Mouse (Mus musculus) heart, embryonic 13.5 days (tissue): Measurements from ENCODE around the gene Pcgf2. TPM values are rescaled to one million over a fixed set of nuclear protein-coding genes. Genes with fewer than 3 reads are reported as not detected.

Source experiments
- ATAC-seq: fragments of 200-750 bp; cut with Nextera tagmentation; 2 replicates; pipeline ENCODE4 v1.8.0; 2017; ENCODE audit warnings: moderate TSS enrichment; ENCODE audit not compliant: insufficient number of reproducible peaks, low FRiP score, low TSS enrichment; ENCODE audit errors: extremely low read depth
- H3K27ac ChIP-seq: fragments of 300-500 bp; sonication (generic); replicated peaks from 2 replicates; pipeline ENCODE4 v1.5.1; 2015; ENCODE audit warnings: moderate library complexity, mild to moderate bottlenecking, inconsistent platforms
- H3K27me3 ChIP-seq: fragments of 300-500 bp; sonication (generic); replicated peaks from 2 replicates; pipeline ENCODE4 v1.6.1; 2015; ENCODE audit warnings: mild to moderate bottlenecking, inconsistent platforms
- H3K36me3 ChIP-seq: fragments of 300-500 bp; sonication (generic); 2 replicates; pipeline ENCODE4 v1.6.1; 2015; ENCODE audit warnings: mild to moderate bottlenecking, inconsistent platforms
- H3K4me1 ChIP-seq: fragments of 300-500 bp; sonication (generic); 2 replicates; pipeline ENCODE4 v1.6.1; 2015; ENCODE audit warnings: inconsistent platforms
- H3K4me2 ChIP-seq: fragments of 300-500 bp; sonication (generic); 2 replicates; pipeline ENCODE4 v1.6.1; 2015; ENCODE audit warnings: inconsistent platforms, mild to moderate bottlenecking, moderate library complexity
- H3K4me3 ChIP-seq: fragments of 300-500 bp; sonication (generic); 2 replicates; pipeline ENCODE4 v1.5.1; 2015; ENCODE audit warnings: moderate library complexity, mild to moderate bottlenecking, inconsistent platforms
- H3K9ac ChIP-seq: fragments of 300-500 bp; sonication (generic); 2 replicates; pipeline ENCODE4 v1.6.1; 2015; ENCODE audit warnings: inconsistent platforms, mild to moderate bottlenecking, moderate library complexity
- H3K9me3 ChIP-seq: fragments of 300-500 bp; sonication (generic); 2 replicates; pipeline ENCODE4 v1.6.1; 2016; ENCODE audit warnings: inconsistent platforms
- WGBS: fragments of 180-500 bp; shearing (Covaris S2); methylation state at CpG from one replicate; pipeline ENCODE4 v1.1.7; 2015; ENCODE audit warnings: mixed read lengths; 5-methylcytosine and 5-hydroxymethylcytosine counted together
- polyA plus RNA-seq: library from polyadenylated mRNA; unstranded; fragments of >200 nt; fragmentation: Nextera tagmentation; extraction: Ambion mirVana; gene quantifications from 2 replicates; pipeline ENCODE4 v1.2.1, GENCODE M21; 2015

The Pcgf2 gene
- polyA plus RNA-seq, 1 experiment from 2014 or later, result 10.5 TPM

DNA sequence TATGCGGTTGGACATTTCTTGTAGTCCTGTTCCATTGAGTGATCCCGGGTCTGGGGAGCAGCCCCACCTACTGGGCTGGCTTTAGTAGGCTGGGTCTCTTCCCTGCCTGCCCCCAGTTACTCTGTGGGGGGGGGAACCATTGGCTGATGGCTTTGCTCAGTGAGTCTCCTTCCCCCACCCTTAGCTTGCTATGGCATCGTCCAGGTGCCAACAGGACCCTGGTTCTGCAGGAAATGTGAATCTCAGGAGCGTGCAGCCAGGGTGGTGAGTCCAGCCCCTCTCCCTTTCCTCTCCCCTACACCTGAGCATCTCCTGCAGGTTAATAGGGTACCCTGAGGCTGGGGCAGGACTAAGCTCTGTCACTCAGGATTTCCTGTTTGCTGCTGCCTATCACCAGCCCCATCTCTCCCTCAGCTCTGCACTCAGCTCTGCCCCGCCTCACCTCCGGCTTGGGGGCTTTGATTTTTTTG, 35.5 kb downstream of the Pcgf2 start:
- Histone ChIP-seq H3K27me3 (peaks cover 11% of the 10 kb centered on the region), H3K9me3 (no peaks in the 10 kb centered on the region), H3K4me3 (peak overlapping the region; percentile 92), H3K4me2 (peak overlapping the region; percentile 90), H3K9ac (peak overlapping the region; percentile 97), H3K27ac (peak overlapping the region; percentile 95; the same call in 1 of the 2 replicates), H3K4me1 (peaks cover 62% of the 10 kb centered on the region), H3K36me3 (peaks cover 44% of the 10 kb centered on the region)
- whole genome bisulfite sequencing, result 24% methylated on average over 6 of the region's 6 CpGs
- ATAC-seq, result no peak

GRCm38 (mm10) chr11:97664339-97664665, 36.0 kb downstream of the Pcgf2 start:
- H3K9ac ChIP-seq, result peak overlapping the region; percentile 97
- no peak for ATAC-seq
- peaks cover 61% of the 10 kb centered on the region for H3K4me1 ChIP-seq
- H3K27ac ChIP-seq, result peak overlapping the region; percentile 95
- H3K4me2 ChIP-seq, result peak overlapping the region; percentile 90
- 0% methylated on average over 6 of the region's 8 CpGs for WGBS
- peak overlapping the region; percentile 92 for H3K4me3 ChIP-seq
- H3K27me3 ChIP-seq, result peaks cover 11% of the 10 kb centered on the region
- no peaks in the 10 kb centered on the region for H3K9me3 ChIP-seq
- H3K36me3 ChIP-seq, result peaks cover 39% of the 10 kb centered on the region

GRCm38 (mm10) chr11:97663528-97664338, 36.6 kb downstream of the Pcgf2 start:
- no peak for ATAC-seq
- peaks cover 61% of the 10 kb centered on the region for H3K4me1 ChIP-seq

GRCm38 (mm10) chr11:97662893-97663527, 37.3 kb downstream of the Pcgf2 start, which contains the start of gene Mllt6:
Mllt6 (plus strand) TSS chr11:97663414.
- peak within 1 kb of the TSS; percentile 90 for H3K4me2 ChIP-seq
- peak within 1 kb of the TSS; percentile 95 for H3K27ac ChIP-seq
- no peaks in the 10 kb centered on the region for H3K9me3 ChIP-seq
- 1% methylated on average over 41 of the region's 76 CpGs for WGBS
- peak; percentile 37; the same call in 1 of the 2 replicates for ATAC-seq
- peak within 1 kb of the TSS; percentile 92 for H3K4me3 ChIP-seq
- H3K4me1 ChIP-seq, result peaks cover 60% of the 10 kb centered on the region
- peak within 1 kb of the TSS; percentile 97 for H3K9ac ChIP-seq
- H3K27me3 ChIP-seq, result peaks cover 11% of the 10 kb centered on the region
- H3K36me3 ChIP-seq, result peaks cover 28% of the 10 kb centered on the region

More at GRCm38 (mm10) chr11:97663528-97664338, 36.6 kb downstream of the Pcgf2 start:
- Histone ChIP-seq H3K27me3 (peaks cover 11% of the 10 kb centered on the region), H3K27ac (peak overlapping the region; percentile 95), H3K4me2 (peak overlapping the region; percentile 90), H3K9me3 (no peaks in the 10 kb centered on the region), H3K4me3 (peak overlapping the region; percentile 92), H3K36me3 (peaks cover 35% of the 10 kb centered on the region), H3K9ac (peak overlapping the region; percentile 97)
- WGBS, result under 1% methylated on average over 34 of the region's 57 CpGs

DNA sequence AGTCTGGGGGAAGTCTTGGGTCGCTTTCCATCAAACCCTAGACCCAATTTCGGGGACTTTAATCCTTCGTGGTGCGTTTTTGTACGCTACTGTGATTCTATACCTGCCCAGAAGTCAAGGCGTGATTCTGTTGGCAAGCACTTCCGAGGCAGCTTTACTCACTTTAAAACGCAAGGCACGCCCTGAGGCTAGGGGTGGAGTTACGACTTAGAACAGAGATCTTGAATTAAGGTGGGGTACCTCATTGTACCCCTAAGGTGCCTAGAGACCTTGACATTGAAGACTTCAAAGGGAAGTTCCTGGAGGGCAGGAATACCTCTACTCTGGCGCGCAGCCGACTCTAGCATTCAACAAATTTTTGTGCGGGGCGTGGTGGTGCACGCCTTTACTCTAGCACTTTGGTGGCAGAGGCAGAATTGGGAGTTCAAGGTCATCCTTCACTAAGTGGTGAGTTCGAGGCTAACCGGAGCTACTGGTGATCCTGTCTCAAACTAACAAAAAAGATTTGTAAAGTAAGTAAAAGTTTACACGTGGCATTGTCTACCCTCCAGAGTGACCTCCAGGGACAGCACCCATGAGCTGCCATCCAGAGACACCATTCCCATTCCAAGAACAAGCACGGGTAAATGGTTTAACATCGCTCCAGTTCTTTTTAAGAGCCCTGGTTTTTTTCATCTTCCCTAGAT, 37.9 kb downstream of the Pcgf2 start:
- peak overlapping the region; percentile 90 for H3K4me2 ChIP-seq
- peaks cover 61% of the 10 kb centered on the region for H3K4me1 ChIP-seq
- peaks cover 11% of the 10 kb centered on the region for H3K27me3 ChIP-seq
- H3K9me3 ChIP-seq, result no peaks in the 10 kb centered on the region
- ATAC-seq, result no peak
- H3K36me3 ChIP-seq, result peaks cover 22% of the 10 kb centered on the region
- H3K9ac ChIP-seq, result peak overlapping the region; percentile 97
- H3K4me3 ChIP-seq, result peak overlapping the region; percentile 92
- peak overlapping the region; percentile 95 for H3K27ac ChIP-seq
- WGBS, result 2% methylated on average over 21 of the region's 21 CpGs

DNA sequence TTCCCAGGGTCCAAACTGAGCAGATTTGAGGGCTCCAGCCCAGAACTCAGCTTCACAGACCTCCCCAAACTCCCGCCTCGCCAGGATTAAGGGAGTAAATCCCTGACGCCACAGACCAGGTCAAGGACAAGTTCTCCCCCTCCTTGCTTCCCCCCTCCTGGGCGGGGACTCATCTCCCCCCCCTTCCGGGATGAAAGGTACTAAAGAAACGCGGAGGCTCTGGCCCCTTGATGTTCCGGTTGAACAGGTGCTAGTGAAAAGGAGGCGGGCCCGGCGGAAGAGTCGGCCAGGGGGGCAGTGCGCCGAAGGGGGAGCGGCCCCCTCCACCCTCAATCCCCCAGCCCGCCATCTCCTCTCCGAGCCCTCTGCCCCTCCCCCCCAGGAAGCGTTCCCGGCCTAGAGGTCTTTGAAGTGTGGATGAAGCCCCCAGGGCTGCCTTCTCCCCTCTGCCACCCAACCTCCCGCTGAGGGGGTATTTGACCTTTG, 38.6 kb downstream of the Pcgf2 start:
- no peaks in the 10 kb centered on the region for H3K9me3 ChIP-seq
- H3K27me3 ChIP-seq, result peaks cover 11% of the 10 kb centered on the region
- H3K4me2 ChIP-seq, result peak overlapping the region; percentile 90
- H3K4me1 ChIP-seq, result peaks cover 67% of the 10 kb centered on the region
- peak overlapping the region; percentile 95 for H3K27ac ChIP-seq
- H3K36me3 ChIP-seq, result peaks cover 15% of the 10 kb centered on the region
- ATAC-seq, result no peak
- H3K9ac ChIP-seq, result peak overlapping the region; percentile 97
- under 1% methylated on average over 16 of the region's 20 CpGs for WGBS
- peak overlapping the region; percentile 92 for H3K4me3 ChIP-seq

DNA sequence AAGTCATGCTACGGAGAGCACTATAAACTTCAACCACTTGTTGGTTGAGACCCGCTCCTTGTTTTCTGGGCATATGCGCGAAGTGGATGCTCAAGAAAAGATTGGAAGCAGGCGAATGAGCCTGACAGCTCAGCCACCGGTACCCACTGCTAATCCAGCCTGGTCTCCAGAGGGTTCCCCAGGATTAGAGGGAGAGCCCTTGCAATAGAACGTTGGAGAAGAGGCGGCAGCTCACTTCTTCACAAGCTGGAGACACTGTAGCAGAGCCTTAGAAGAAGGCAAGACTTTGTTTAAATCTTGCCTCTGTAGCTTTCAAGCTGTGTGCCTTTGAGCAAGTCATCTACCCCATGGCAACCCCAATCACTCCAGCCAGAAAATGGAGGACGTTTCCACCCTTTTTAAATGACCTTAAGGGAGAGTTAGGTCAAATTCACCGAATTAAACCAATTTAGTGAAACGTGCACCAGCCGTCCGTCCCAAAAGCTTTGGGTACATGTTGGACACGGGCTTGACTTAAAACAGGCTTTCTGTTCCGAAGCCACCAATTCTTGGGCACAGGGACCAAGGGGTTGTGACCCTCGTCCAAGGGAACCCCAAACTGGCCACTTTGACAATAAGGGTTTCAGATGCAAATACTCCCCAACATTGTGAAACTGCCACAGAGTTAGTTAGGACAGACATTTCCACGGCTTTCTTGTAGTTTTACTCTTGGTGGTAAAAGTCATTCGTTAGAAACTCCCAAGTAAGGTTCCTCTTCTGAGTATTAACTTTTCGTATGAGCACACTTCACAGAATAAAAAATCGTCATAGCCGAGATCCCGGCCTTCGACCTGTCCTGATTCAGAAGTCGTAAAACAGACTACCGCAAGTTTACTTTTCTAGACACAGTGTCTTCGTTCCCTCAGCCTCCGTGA, 39.3 kb downstream of the Pcgf2 start:
- ATAC-seq, result no peak
- 7% methylated on average over 27 of the region's 27 CpGs for WGBS
- Histone ChIP-seq H3K9me3 (no peaks in the 10 kb centered on the region), H3K27ac (peak overlapping the region; percentile 95), H3K4me2 (peak overlapping the region; percentile 90), H3K4me1 (peaks cover 73% of the 10 kb centered on the region), H3K27me3 (peaks cover 11% of the 10 kb centered on the region), H3K9ac (peak overlapping the region; percentile 97), H3K36me3 (peaks cover 8% of the 10 kb centered on the region), H3K4me3 (peak overlapping the region; percentile 92)

- Histone ChIP-seq H3K9ac (peak overlapping the region; percentile 95), H3K27me3 (peaks cover 11% of the 10 kb centered on the region), H3K9me3 (no peaks in the 10 kb centered on the region), H3K4me3 (peak overlapping the region; percentile 92), H3K36me3 (no peaks in the 10 kb centered on the region), H3K4me1 (peaks cover 67% of the 10 kb centered on the region), H3K4me2 (peak overlapping the region; percentile 90), H3K27ac (peak overlapping the region; percentile 95)
- ATAC-seq, result peak; percentile 68; the same call in 1 of the 2 replicates
- WGBS, result under 1% methylated on average over 61 of the region's 78 CpGs
These were observed 40.1 kb downstream of the Pcgf2 start for GRCm38 (mm10) chr11:97659990-97660714.

- ATAC-seq, result no peak
- Histone ChIP-seq H3K27me3 (peaks cover 11% of the 10 kb centered on the region), H3K9ac (peak overlapping the region; percentile 95), H3K9me3 (no peaks in the 10 kb centered on the region), H3K4me1 (peaks cover 60% of the 10 kb centered on the region), H3K36me3 (no peaks in the 10 kb centered on the region), H3K4me2 (peak overlapping the region; percentile 90), H3K27ac (peak overlapping the region; percentile 95), H3K4me3 (peak overlapping the region; percentile 92)
- 8% methylated on average over 13 of the region's 13 CpGs for WGBS
These were observed 40.9 kb downstream of the Pcgf2 start for GRCm38 (mm10) chr11:97659267-97659989.
